Mouse (Mus musculus) cerebellum, adult 2 months (tissue): ENCODE measurements at regions not wholly inside any gene's neighbourhood (a gene's known extent, or its start where the extent isn't known, plus 50 kb on each side); places are given as distances from the start of the nearest gene placed in this dataset.
A peak's percentile ranks its signal among the peaks of the same experiment; 100 is the strongest.

ENCODE experiments used
- DNase-seq, 2 experiments: peaks; one replicate each; pipeline ENCODE4 v3.0.0; 2021
- H3K27ac ChIP-seq: fragments of 200-500 bp; 2 replicates; pipeline ENCODE4 v1.5.1; 2012; ENCODE audit warnings: low read length, control low read depth, inconsistent platforms; ENCODE audit not compliant: insufficient read depth
- H3K27me3 ChIP-seq: fragments of 200-500 bp; 2 replicates; pipeline ENCODE4 v1.6.1; 2012; ENCODE audit warnings: inconsistent platforms, mild to moderate bottlenecking, low read length, moderate library complexity; ENCODE audit not compliant: control insufficient read depth, insufficient read depth
- H3K4me1 ChIP-seq: fragments of 200-500 bp; 2 replicates; pipeline ENCODE4 v1.6.1; 2011; ENCODE audit warnings: low read length; ENCODE audit not compliant: control insufficient read depth, insufficient read depth
- H3K4me3 ChIP-seq: fragments of 200-500 bp; replicated peaks from 2 replicates; pipeline ENCODE3; 2011; ENCODE audit warnings: mild to moderate bottlenecking, low read depth, low read length, control low read depth; ENCODE audit not compliant: insufficient read depth
- CTCF ChIP-seq: fragments of 200-500 bp; IDR thresholded peaks from 2 replicates; pipeline ENCODE4 v1.5.1; 2011; ENCODE audit warnings: low read depth, mild to moderate bottlenecking, control low read depth, low read length, moderate library complexity, borderline replicate concordance; ENCODE audit not compliant: insufficient read depth
- POLR2A ChIP-seq: fragments of 200-500 bp; IDR thresholded peaks from 2 replicates; pipeline ENCODE4 v1.6.1; 2011; ENCODE audit warnings: low read length, control low read depth, borderline replicate concordance; ENCODE audit not compliant: insufficient read depth
- WGBS: fragments of 180-500 bp; shearing (Covaris S2); methylation state at CpG from one replicate; pipeline ENCODE4 v1.1.7; 2018; 5-methylcytosine and 5-hydroxymethylcytosine counted together

- WGBS = 28% methylated on average over 4 of the region's 4 CpGs
These were observed 94.3 kb upstream of the Ptpn1 start for GRCm38 (mm10) chr2:167837596-167837995.

GRCm38 (mm10) chr2:167836611-167837010 lies 95.2 kb upstream of the Ptpn1 start:
- no peaks in the 10 kb centered on the region for H3K27me3 ChIP-seq
- 0 out of 2 replicates have a peak, but pooled peaks cover 2% of the 10 kb centered on the region for H3K4me1 ChIP-seq
- no peak for DNase-seq
- H3K27ac ChIP-seq = no peak overlapping the region
- TF ChIP-seq POLR2A = no peak
- no peak for TF ChIP-seq CTCF
- 22% methylated on average over 7 of the region's 7 CpGs for WGBS
- no peak overlapping the region for H3K4me3 ChIP-seq

More at GRCm38 (mm10) chr2:167837596-167837995, 94.3 kb upstream of the Ptpn1 start:
- TF ChIP-seq CTCF = no peak
- no peak for DNase-seq
- H3K4me3 ChIP-seq = no peak overlapping the region
- H3K27me3 ChIP-seq = no peaks in the 10 kb centered on the region
- 0 out of 2 replicates have a peak, but pooled peaks cover 2% of the 10 kb centered on the region for H3K4me1 ChIP-seq
- no peak overlapping the region for H3K27ac ChIP-seq

- no peak for DNase-seq
- no peak overlapping the region for H3K4me3 ChIP-seq
- no peak overlapping the region for H3K27ac ChIP-seq
- 42% methylated on average over 8 of the region's 8 CpGs for WGBS
- TF ChIP-seq CTCF (no peak), POLR2A (no peak)
- H3K27me3 ChIP-seq = no peaks in the 10 kb centered on the region
- 0 out of 2 replicates have a peak, but pooled peaks cover 2% of the 10 kb centered on the region for H3K4me1 ChIP-seq
These were observed 97.3 kb upstream of the Ptpn1 start for GRCm38 (mm10) chr2:167834605-167835004.

- no peaks in the 10 kb centered on the region for H3K27me3 ChIP-seq
- no peak overlapping the region for H3K4me3 ChIP-seq
- DNase-seq = peak in 1 of 2 experiments; percentile 14
- H3K4me1 ChIP-seq = 0 out of 2 replicates have a peak, but pooled peaks cover 2% of the 10 kb centered on the region
- 8% methylated on average over 20 of the region's 20 CpGs for WGBS
- TF ChIP-seq CTCF = no peak
- TF ChIP-seq POLR2A = no peak
- no peak overlapping the region for H3K27ac ChIP-seq
These were observed 98.4 kb upstream of the Ptpn1 start for GRCm38 (mm10) chr2:167833290-167833953.

GRCm38 (mm10) chr2:167831076-167832039 lies 100.5 kb upstream of the Ptpn1 start:
- H3K27ac ChIP-seq = no peak overlapping the region
- H3K4me1 ChIP-seq = 0 out of 2 replicates have a peak, but pooled peaks cover 2% of the 10 kb centered on the region
- H3K4me3 ChIP-seq = no peak overlapping the region
- H3K27me3 ChIP-seq = no peaks in the 10 kb centered on the region
- WGBS = 80% methylated on average over 26 of the region's 26 CpGs
- TF ChIP-seq CTCF (no peak), POLR2A (no peak)
- no peak for DNase-seq

GRCm38 (mm10) chr2:167828258-167828657 lies 103.6 kb upstream of the Ptpn1 start:
- no peak overlapping the region for H3K4me3 ChIP-seq
- DNase-seq = no peak
- no peak overlapping the region for H3K27ac ChIP-seq
- H3K27me3 ChIP-seq = no peaks in the 10 kb centered on the region
- no peak for TF ChIP-seq CTCF
- no peak for TF ChIP-seq POLR2A
- WGBS = 23% methylated on average over 5 of the region's 5 CpGs
- no peaks in the 10 kb centered on the region for H3K4me1 ChIP-seq

GRCm38 (mm10) chr2:167826922-167827703 lies 104.7 kb upstream of the Ptpn1 start:
- no peaks in the 10 kb centered on the region for H3K27me3 ChIP-seq
- DNase-seq = no peak
- H3K4me1 ChIP-seq = no peaks in the 10 kb centered on the region
- no peak for TF ChIP-seq CTCF
- no peak for TF ChIP-seq POLR2A
- no peak overlapping the region for H3K4me3 ChIP-seq
- WGBS = 51% methylated on average over 12 of the region's 12 CpGs
- H3K27ac ChIP-seq = no peak overlapping the region
